Mouse (Mus musculus) neural tube, embryonic 10.5 days (tissue): ENCODE data around the gene Dlg4.
A peak's percentile ranks its signal among the peaks of the same experiment; 100 is the strongest.
"Not testable (repeated sequence)": the region's sequence is repeated elsewhere in the genome, so short reads cannot be mapped to it uniquely, and the experiment has no call there.

Source experiments
- DNase-seq: peaks from one replicate; pipeline ENCODE4 v3.0.0-alpha.2; 2017; ENCODE audit warnings: low spot score; ENCODE audit errors: extremely low spot score

The Dlg4 gene

DNA sequence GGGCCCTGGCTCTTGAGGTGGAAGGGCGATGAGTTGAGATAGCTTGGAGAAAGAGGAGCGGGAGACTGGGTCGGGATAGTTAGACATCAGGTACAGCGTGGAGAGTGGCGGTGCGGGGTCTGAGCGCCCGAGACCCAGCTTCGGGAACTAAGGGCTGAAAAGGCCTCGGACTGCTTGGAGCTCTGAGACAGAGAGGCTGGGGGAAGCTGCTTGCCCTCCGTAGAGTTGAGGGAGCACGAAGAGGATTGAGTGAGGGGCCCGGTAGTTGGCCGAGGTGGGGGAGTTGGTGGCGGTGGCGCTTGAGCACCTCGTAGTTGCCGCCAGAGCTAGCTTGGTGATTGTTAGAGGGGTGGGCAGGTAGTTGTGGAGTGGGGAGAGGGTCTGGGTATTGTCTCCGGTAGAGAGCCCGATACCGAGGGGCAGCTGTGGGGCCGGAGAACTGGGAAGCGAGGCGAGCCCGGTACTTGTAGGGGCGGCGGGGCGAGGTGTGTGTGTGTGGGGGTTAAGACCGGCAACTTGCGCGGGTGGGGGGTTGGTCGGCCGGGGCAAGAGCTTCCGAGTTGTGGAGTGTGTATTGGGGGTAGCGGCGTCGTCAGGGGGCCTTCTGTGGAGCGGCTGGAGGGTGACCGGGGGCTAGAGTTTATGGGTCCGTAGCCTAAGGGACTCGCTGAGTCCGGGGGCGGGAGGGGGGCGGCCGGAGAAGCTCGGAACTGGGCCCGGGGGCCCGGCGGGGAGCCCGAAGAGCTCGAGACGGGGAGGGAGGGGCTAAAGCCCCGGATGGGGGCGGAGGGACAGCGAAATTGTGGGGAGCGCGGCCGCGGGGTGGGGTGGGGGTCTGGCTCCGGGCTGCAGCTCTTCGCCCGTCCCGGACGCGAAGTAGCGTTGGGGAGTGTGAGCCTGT lies 20.3 kb upstream of the Dlg4 start:
- DNase-seq: peak; percentile 60

DNA sequence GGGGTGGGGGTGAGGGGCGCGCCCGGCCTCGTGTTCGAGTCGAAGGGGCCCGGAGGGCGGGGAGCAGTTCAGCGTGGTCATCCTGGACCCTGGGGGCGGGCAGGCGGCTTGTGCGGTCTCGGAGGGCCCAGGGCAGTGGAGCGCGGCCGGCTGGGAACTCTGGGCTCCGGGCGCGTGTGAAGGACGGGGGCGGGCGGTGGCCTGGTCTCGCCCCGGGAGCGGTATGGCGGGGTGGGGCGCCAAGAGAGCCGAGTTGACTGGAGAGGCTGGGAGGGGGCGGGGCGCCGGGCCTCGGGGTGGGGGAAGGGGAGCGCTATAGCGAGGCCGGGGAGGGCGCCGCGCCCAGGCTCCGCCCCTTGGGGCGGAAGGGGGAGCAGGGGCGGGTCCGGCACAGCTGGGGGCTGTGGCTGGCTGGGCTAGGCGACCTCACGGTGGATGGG lies 19.7 kb upstream of the Dlg4 start:
- DNase-seq: peak; percentile 89

DNA sequence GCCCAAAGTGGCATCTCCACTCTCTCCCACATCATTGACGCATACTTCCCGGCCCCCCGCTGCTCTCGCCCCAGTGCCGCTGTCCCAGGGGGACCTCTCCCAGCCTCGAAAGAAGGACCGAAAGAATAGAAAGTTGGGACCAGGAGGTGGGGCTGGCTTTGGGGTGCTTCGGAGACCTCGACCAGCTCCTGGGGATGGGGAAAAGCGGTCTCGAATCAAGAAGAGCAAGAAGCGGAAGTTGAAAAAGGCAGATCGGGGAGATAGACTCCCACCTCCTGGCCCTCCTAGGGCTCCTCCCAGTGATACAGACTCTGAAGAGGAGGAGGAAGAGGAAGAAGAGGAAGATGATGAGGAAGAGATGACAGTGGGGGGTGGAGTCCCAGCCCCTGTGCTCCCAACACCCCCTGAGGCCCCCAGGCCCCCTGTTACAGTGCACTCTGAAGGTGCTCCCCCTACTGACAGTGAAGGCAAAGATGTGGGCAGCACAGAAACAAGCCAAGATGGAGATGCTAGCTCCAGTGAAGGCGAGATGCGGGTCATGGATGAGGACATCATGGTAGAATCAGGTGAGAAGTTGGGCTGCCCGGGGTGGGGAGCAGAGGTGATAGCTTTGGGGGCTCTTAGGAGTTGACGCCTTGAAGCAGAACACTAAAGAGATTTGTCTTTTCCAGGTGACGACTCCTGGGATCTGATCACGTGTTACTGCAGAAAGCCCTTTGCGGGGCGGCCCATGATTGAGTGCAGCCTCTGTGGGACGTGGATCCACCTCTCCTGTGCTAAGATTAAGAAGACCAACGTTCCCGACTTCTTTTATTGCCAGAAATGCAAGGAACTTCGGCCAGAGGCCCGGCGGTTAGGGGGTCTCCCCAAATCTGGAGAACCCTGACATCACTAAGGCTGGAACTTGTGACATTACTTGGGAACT lies 17.9 kb upstream of the Dlg4 start:
- no peak for DNase-seq

DNA sequence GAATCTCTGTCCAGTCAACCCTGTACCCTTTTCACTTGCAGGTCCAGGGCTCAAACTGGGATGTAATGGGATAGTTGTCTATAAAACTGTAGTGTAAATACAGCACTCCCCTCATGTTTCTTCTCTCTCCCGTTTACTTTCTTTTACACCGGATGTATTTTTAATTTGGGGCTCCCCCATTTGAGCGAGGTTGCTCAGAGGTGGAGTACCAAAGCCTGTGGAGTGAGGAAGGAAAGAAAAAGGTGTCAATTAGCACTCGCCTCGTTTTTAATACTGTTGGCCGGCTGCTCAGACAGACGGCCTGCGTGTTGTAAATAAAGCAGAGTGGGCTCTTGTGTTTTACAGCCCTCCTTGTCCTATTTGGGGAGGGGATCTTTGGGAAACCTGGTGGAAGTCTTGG lies 17.1 kb upstream of the Dlg4 start:
- no peak for DNase-seq

DNA sequence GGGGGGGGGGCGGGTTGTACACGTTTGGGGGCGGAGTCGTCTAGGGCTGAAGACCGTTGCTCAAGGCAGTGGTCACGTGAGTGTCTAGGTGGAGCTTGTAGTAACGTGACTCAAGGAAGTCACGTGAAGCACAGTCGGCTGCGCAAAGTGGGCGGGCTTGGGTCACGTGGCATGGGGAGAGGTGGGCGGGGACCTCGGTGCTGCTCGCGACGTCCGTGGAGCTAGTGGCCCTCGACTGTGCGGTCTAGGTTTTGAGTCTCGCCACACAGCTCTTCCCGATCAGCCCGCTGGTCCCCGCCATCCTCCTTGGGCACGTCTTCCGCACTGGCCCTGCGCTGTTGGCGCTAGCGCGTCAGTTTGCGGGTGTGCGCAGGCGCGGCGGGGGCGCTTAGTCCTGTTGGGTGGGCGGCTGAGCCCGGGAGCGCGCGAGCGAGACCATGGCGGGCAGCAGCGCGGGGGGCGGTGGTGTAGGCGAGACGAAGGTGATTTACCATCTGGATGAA lies 16.3 kb upstream of the Dlg4 start, which contains the start of gene Dvl2:
Gene Dvl2, plus strand, starts transcription at position 200 of the 503 bp plus-strand sequence.
- peak; percentile 97 for DNase-seq

DNA sequence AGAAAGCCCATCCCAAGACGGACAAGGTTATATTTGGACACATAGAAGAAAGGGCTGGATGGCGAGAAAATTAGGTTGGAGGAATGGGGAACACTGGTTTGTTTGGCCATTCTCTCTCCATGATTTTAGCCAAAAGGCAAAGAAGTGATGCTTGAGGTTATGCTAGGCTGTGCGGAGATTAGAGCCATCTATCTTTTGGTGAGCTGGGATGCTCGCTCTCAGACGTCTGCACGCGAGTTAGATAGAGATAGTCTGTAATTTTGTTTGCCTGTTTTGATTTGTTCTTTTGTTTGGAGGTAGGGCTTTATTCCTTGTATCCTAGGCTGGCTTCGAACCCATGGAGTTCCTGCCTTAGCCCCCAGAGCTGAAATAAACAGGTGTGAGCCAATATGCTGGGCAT lies 15.6 kb upstream of the Dlg4 start:
- DNase-seq: no peak

DNA sequence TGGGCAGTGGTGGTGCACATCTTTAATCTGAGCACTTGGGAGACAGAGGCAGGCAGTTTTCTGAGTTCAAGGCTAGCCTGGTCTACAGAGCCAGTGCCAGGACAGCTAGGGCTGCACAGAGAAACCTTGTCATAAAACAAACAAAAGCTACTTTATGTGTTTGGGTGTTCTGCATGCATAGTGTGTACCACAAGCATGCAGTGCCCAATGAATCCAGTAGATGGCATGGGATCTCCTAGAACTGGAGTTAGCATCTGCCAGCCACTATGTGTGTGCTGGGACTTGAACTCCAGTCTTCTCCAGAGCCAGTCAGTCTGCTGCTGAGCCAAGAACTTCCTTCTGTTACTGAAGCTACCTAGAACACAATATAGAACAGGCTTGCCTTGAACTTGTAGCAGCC lies 14.9 kb upstream of the Dlg4 start:
- DNase-seq: no peak

DNA sequence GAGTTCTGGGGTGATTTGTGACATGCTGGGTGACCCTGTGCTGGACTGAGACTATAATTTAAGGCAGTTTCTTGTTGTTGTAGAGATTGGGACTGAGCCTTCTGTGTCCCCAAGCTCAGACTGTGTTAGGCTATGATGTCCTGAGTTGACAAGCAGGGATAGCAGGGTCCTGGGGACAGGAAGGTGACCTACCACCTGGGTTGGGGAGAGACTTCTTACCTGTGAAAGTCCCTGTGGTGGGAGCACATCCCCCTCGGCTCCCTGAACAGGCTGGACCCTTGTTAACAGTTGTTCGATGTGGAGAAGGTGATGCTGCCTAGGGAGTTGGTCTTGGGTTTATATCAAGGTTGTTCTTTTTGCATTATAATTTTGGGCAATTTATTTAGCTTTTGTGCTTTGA lies 14.3 kb upstream of the Dlg4 start:
- no peak for DNase-seq

DNA sequence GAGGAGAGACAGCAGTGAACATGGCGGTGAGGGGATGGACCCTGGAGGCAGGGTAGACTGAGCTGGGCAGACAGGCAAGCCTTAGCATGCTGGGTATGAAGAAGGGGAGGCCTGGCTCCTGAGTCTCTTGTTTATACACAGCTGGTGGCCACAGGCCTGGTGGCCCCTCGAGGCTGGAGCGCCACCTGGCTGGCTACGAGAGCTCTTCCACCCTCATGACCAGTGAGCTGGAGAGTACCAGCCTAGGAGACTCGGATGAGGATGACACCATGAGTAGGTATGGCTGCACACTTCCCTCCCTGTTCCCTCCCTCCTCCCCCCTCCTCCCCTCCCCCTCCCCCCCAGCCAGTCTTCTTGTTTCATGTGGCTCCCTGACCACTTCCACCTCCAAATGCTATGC lies 11.2 kb upstream of the Dlg4 start:
- DNase-seq: no peak

DNA sequence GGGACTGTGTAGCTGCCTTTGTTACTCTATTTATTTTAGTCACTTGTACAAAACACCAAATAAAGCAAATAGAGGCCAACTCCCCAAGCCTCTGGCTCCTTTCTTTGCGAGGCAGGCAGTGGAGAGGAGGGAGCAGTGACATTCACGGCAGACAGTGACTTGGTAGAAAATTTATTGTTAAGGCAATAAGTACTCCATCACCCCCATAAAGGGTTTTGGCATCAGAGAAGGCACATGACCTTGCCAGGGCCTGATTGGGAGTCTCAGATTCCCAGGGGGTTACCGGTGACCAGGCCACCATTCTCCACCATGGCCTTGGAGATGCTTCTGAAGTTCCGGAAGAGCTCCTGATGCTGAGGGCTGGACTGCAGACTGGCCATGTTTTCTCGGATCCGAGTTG lies 6.7 kb upstream of the Dlg4 start:
- no peak for DNase-seq

DNA sequence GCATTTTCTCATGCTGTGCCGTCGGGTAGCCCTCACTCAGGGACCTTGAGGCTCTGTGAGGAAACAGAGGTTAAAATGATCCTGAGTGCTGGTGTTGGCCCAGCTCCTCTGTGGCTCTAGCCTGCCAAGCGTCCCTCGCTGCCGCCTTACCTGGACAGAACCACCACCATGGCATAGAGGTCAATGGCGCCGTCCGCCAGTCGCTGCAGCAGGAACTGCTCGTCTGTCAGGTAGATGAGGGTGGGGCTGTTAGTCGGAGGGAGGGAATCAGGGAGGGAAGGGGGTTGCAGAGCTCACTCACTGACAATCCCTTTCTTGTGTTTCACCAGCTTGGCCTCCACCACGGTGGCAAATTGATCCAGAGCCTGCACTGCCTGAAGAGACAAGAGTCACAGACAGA lies 6.2 kb upstream of the Dlg4 start:
- DNase-seq: no peak

DNA sequence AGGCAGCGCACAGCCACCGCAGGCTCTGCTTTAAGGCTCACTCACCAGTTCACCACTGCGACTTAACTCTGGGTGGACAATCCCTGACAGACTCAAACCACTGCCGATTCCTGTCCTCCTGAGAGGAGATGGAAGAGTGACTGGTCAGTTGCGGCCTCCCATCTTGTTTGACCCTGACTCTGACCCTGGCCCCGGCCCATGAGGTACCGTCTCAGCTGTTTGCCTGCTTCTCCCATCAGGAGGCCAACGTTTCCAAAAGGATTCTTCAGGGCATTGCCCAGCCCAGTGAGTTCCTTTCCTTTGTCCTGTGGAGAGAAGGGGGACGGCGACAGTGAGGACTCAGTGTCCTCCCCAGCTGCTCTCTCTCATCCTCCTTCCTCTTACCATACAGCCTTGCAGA lies 5.8 kb upstream of the Dlg4 start:
- DNase-seq: no peak

DNA sequence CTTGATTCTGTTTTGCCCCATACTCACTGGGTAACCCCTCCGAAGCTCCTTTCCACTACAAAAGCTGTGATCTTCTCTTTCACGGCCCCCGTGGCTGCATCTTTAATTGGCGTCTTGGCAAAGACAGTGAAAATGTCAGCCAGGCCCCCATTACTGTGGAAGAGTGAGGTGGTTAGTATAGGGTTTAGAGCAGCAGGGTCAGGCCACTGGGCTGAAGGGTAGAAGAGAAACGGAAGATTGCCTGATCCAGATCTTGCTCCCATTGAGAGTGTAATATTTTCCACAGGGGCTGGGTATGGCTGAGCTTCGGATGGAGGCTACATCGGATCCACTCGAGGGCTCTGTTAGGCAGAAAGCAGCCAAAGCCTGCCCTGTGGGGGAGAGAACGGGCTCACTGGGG lies 3.8 kb upstream of the Dlg4 start:
- no peak for DNase-seq

DNA sequence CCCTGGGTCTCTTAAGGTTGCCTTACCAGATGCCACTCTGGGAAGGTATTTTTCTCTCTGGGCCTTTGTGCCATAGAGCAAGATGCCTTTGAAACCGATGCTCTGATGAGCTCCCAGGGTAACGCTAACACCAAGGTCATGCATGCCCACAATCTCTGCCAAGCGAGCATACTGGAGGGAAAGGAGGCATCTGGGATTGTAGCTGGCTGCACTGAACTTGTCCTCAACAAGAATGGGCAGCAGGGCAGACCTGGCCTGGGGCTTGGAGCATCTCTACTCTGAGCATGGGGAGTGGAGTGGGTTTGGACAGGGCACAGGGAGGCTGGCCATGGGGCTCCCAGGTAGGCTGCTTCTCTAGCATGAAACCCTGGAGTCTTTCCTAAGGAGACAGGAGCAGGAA lies 3.3 kb upstream of the Dlg4 start:
- no peak for DNase-seq

DNA sequence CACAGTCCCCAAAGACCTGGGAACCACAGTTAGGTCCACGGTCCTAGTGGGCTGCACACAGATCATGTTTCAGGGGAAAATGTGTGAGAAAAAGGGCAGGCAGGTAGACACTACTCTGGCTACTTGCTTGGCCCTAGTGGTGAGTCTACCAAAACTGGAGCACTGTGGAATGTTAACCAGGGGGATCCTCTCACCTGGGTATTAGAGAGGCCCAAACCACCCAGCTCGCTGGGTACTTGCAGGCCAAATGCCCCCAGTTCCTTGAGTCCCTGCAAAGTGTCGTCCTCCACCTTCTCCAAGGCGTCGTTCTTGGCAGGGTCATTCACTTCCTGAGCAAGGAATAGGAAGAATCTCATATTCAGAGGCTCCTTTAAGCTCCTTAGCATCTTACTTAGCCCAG lies 2.7 kb upstream of the Dlg4 start:
- DNase-seq: no peak

DNA sequence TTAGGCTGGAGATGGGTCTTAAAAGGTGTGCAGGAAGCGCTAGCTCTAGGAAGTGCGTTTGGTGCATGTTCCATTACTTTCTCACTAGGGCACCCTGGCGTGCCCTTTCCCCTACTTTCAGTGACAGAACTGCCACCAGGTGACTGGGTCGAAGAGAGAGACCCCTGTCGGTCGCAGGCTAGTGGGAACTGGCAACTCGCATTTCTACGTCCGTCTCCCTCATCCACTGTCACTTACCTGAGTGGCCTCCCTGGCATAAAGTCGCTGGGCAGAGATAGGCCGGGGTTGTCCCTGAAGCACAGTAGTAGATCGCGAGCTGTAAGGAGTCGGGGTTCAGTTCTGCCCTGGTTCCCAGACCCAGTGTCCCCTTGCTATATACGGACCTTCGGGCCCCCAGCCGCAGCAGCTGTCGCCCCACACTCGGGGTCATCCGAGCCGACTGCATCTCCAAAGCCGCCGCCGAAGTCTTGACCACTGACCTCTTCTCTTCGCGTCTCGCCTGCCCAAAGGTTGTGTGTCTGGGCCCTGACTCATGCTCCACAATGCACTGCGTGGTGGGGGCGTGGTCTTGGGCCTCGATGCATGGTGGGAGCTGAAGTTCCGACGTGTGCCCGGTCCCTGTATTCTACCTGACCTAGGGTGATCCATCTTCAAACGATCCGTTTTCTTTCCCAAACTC lies 1.7 kb upstream of the Dlg4 start, which contains the start of gene Acadvl:
Gene Acadvl, minus strand, starts transcription at position 532 of the 679 bp plus-strand sequence.
- peak; percentile 81 for DNase-seq

DNA sequence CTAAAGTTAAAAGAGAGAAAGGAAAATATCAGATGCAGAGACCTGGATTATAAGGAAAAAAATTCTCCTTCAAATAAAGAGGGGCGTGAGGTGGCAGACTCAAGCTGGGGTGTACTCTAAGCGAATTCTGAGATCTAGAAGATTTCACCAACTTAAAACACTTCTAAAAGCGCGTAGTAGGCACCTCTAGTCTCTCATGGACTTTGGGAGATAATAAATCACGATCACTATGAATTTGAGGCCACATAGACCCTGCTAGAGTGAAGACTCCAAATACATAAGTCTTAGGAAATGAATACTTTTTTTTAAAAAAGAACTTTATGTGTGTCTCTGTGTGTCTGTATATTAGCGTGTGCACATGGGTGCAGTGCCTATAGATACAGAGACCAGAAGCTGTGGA lies 1.1 kb upstream of the Dlg4 start:
- no peak for DNase-seq

DNA sequence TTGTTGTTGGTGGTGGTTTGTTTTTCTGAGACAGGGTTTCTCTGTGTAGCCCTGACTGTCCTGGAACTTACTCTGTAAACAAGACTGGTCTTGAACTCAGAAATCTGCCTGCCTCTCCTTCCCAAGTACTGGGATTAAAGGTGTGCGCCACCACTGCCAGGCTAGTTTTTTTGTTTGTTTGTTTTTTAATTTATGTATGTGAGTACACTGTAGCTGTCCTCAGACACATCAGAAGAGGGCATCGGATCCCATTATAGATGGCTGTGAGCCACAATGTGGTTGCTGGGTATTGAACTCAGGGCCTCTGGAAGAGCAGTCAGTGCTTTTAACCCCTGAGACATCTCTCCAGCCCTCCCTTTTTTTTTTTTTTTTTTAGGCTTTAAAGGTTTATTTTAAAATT lies 565 bp upstream of the Dlg4 start:
- DNase-seq: not testable (repeated sequence)

DNA sequence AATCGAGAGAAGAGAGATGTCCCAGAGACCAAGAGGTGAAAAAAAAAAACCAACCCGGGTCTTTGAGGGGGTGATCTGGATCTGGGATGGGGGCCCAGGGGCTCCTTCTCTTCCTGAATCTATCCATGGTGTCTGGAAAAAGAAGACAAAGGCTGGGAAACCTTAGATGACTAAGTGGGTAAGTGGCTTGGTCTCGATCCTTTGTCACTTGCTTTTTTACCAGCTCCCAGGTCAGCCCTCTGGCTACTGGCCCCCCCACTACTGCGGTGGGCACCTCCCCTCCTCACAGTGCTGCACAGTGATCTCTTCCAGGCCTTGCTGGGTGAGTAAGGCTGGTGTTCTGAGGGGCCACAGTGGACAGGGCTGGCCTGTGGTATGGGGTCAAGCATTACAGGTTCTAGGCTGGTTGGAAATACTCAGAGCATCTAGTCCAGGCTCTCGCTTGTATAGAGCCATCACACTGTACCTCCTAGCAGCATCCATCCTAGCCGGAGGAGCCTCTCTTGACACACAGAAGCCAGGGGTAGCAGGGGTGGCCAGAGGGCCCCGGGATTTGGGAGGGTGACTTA lies 541 bp downstream of the Dlg4 start:
- no peak for DNase-seq

DNA sequence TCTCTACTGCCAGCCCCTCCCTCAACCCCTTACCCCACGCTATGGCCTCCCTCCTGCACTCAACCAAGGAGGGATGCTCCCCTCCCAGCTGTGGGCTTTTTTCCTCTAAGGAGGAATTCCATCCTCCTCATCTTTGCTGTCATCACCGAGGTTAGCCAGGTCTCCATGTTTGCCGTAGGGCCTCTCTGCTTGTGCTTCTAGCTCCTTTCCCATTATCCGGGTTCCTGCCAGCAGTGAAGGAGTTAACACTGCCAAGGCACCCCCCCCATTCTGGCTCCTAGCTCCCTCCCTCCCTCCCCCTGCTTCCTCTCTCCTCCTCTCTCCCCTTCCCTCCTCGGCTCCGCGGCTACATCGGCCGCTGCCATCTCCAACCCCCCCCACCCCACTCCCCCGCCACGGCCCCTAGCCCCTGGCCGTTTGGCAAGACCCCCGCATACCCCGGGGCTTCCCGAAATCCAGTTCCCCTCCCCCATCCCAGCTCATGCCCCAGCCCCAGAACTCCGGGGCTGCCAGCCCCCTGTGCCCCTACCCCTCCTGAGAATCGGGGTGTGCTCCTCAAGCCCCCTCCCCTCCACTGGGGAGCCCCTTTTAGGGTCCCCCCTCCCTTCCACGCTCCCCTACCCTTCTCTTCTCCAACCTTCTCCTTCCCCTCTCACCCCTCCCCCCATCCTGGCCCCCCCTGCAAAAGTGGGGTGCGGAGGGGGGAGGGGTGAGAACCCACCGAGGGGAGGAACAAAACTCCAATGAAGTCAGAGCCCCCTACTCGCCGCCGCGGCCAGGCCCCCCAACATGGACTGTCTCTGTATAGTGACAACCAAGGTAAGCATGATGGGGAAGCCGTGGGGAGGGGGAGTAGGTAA lies 1.6 kb downstream of the Dlg4 start:
- DNase-seq: peak; percentile 78
